Mouse (Mus musculus): ENCODE results near the gene Dennd1a. TPM values are rescaled to one million over a fixed set of nuclear protein-coding genes. Genes with fewer than 3 reads are reported as not detected.

The Dennd1a gene
- total RNA-seq, 1 experiment from 2014 or later: 34.2 TPM

DNA sequence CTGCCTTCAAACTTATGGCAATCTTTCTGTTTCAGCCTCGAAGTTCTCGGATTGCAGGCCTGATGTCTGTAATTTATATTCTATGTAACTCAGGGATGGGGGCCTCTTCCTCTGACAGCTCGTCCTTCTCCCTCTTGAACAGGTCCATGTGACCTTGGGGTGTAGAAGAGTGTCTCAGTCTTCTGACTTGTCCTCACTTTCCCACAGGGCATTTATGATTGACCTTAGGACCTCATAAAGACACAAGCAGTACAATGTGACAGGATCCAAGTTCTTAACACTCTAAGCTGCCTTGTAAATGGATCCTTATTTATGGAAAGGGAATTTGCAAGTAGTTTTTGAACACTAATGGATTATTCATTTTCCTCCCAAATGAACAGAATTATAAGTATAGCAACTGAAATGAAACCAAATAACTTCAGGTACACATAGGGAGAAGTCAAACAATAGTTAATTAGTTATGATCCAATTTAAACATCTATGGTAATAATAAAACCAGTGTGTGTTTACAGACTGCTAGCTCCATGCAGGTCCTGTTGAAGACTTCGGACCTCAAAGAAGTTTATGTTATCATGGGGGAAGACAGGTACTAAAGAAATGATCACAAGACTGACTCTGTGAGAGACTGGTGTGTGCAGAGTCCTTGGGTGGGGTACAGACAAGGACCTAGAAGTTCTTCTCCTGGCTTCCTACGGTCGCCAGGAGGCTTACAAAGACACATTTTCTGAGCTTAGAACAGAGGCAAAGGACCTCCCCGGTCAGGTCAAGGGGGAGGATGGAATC lies 448.8 kb downstream of the Dennd1a start:
- ATAC-seq (replicated peaks; ENCODE audit: low read depth, poor library complexity, severe bottlenecking): no peak

DNA sequence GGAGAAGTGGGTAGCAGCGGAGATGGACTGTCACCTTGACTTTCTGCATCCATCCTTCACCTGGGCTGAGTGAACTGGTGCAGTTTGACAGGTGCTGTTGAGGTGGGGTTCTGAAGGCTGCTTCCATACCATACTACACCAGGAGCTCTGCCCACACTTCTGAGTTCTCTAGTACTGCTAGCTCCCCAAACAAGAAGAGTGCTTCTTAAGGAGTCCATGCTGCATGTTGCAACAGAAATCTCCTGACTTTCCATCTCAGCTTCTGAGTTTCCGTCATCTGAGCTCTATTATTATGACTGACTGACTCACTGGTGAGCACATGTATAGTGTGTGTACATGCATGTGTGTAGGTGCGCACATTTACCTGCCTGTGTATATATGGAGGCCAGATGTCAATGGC lies 449.6 kb downstream of the Dennd1a start:
- ATAC-seq (replicated peaks; ENCODE audit: low read depth, poor library complexity, severe bottlenecking): no peak

DNA sequence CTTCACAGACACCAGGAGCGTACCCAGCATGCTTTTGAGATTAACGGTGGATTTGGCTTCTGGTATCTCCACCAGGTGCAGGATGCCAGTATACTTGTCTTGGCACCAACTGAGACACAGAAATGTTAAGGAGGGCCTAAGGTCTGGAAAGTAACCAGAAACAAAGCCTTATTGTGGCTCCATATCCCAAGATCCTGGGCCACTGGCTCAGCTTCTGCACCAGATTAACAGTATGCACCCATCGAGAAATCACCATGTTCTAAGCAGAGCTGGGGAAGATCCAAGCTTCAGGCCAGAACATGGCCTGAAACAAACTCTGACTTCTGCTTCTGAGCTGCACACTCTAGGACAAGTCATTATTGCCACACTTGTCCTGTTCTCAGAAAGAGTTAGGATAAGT lies 450.3 kb downstream of the Dennd1a start:
- ATAC-seq (replicated peaks; ENCODE audit: low read depth, poor library complexity, severe bottlenecking): no peak

DNA sequence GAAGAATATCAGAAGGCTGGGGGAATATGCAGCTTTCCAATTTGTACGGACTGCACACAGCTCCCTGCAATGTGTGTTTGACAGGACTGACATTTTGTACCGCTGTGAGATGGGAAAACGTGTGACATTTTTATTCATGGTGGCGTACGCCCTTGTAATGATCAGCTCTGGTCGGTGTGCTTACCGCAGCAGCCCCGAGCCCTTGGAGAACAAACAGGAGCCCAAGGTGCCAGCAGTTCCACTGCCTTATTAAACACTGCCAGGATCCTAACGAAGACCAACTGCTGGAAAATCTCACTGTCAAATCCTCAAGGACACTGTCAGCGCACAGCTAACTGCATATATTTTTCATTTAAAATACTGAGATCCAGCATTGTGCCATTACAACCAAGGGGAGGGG lies 454.9 kb downstream of the Dennd1a start:
- no peak for ATAC-seq (replicated peaks; ENCODE audit: low read depth, poor library complexity, severe bottlenecking)

DNA sequence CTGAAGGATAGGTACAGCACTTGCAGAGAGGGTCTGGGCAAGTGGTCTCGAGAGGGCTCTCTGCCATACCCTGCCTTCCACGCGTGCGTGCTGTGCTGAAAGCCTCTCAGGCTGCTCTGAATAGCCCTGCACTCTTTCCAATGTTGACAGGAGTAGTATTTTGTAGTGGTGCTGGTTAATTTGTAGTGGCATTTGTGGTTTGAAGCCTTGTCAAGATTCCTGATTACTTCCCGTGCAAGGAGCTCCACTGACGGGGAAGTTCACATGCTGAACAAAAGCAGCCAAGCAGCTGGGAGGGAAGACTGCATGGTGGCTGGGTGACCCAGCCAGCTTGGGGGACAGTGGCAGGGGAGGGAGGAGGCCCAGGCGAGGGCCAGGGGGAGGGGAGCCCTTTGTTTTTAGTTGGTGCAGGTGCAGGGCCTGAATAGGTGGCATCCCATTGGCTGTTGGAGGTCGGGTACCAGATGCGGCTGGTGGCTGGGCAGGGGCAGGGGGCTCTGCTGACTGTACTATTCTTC lies 457.4 kb downstream of the Dennd1a start:
- no peak for ATAC-seq (replicated peaks; ENCODE audit: low read depth, poor library complexity, severe bottlenecking)

DNA sequence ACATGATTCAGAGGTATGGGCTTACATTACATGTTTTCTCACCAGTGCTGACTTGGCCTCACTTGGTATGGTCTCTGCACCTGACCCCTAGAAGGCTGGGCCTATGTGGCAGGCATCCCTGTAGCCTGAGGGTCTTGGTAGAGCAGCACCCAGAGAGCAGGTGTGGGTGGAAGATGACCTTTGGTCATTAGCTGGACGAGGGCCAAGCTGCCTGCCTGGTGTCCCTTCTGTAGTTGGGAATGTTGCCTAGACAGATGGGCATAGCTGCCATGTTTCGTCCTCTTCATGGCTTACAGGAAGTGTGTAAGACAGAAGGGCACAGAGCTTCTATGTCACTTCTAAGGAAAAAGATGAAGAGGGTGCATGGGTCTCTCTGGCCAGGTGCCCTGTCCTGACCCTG lies 463.4 kb downstream of the Dennd1a start:
- no peak for ATAC-seq (replicated peaks; ENCODE audit: low read depth, poor library complexity, severe bottlenecking)

DNA sequence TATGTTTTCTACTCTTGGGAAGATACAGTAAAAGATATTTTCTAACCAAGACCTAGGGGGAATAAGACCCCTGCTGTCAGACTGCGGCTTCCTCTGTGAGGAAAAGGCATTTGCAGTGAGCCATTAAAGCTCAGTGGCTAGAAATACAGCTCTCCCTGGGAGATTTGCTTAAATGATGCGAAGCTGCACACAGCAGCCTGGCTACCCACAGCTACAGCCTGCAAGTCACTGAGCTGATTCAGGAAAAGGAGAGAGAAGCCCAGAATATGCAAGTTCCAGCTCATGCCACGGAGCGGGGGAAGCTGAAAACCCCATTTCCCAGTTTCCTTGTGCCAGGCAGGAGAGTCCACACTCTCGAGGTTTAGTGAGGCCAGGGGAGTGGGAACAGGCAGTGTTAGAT lies 465.1 kb downstream of the Dennd1a start:
- ATAC-seq (replicated peaks; ENCODE audit: low read depth, poor library complexity, severe bottlenecking): no peak

DNA sequence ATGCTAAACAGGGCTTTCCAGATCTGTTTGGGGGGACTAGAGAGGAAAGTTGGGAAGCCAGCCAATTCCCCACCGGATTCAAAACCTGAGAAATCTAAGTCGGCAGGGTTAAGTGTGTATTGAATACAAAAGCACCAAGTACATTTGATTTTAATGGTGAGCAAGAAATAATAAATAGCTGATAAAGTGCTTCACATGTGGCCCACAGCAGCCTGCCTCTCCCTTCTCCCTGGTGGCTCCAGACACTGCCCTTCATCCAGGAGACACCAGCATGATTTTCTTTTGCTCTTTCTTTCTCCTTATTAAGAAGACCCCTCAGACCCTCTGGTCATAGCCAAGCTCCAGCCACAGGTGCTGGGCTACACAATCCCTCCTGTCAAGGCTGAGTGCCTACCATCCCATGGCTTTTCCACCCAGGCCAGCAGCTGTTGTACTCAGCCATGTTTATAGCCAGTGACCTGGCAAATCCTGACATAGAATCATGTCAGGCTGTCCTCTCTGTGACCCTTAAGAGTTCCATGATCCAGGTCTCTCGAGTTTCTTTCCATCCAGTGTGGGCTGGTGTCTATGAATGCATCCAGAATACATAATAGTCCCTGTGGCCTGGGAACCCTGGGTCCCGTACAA lies 467.6 kb downstream of the Dennd1a start:
- no peak for ATAC-seq (replicated peaks; ENCODE audit: low read depth, poor library complexity, severe bottlenecking)

DNA sequence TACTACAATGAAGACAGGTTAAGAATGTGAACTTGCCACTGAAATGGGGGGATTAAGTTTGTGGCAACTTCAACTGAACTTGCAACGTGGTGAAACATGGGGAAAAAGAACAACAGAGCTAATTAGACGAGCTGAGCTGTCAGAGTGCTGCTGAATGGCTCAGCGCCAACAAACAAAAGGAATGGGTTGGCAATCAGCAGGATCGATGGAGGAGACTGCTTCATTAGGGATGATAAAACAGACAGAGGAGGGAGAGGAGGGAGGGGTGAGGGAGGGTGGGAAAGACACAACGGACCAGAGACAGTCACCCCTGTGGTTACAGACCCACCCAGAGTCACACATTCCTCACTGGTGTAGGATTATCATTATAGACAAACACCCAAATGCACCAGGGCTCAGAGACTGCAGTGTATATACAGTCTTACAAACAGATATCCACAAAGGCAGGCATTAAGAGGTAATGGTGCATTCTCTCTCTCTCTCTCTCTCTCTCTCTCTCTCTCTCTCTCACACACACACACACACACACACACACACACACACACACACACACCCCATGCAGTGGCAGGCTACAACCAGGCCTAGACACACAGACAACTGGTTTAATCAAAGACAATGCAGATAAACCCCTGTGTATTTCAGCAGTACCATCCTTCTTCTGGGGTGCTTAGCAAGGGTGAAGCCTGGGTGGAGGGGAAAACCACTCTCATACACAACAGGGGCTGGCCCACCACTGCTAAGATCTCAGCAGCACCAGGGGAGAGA lies 468.2 kb downstream of the Dennd1a start:
- no peak for ATAC-seq (replicated peaks; ENCODE audit: low read depth, poor library complexity, severe bottlenecking)

DNA sequence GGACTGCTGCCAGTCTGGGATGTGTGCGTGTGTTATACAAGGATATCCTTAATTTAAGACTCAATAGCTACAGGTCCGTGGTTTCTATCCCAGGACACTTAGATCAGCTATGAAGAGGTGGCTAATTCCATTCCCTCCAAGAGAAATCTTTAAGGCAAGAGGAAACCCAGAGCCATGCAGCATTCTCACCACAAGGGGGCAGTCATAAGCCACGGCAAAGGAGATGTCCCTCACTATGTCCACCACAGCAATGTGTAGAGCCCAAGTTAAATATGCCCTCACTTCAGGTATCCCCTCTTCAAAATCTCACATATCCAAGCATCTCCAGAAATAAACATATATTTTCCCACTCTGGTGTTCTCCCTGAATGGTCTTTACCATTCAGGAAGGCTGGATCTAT lies 471.5 kb downstream of the Dennd1a start:
- peak; percentile 91 for ATAC-seq (replicated peaks; ENCODE audit: low read depth, poor library complexity, severe bottlenecking)

DNA sequence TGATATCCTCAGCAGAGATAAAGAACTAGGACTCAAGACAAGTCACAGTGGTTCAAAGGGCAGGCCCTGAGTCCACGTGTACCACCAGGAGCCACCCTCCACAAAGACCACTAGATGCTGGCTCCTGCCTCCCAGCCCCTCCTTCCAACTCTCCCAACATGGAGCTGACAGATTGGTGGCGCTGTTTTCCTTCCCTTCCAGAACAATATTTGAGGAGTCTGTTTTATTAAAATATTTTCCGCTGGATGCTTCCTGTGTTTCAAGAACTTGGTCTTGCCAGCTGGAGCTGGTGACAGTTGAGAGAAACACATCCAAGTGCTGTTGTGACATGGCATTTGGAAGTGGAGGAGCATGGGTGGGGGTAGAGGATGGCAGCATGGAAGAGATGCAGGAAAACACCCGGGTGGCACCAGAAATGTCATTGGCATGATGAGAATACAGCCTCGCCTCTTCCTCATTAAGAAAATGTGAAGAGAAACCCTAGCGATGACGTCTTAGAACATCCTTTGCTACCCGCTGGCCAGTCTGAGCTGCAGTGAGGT lies 472.3 kb downstream of the Dennd1a start:
- ATAC-seq (replicated peaks; ENCODE audit: low read depth, poor library complexity, severe bottlenecking): no peak

DNA sequence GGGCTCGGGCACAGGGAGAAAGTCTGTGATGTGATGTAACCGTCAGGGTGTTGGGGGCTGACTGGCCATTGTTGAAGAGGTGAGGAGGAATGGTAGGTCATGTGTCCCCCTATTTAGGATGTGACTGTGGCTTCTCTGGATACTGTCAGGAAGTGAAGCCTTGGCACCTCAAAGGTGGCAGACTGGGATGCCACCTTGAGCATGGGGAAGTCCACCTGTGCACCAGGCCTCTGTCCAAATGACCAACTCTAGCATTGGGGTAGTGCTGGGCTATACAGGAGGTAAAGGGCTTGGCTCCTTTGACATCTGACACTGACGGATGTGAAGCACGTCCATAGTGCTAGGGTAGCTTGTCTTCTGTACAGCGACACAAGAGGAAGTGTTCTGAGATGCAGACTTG lies 474.8 kb downstream of the Dennd1a start:
- no peak for ATAC-seq (replicated peaks; ENCODE audit: low read depth, poor library complexity, severe bottlenecking)

DNA sequence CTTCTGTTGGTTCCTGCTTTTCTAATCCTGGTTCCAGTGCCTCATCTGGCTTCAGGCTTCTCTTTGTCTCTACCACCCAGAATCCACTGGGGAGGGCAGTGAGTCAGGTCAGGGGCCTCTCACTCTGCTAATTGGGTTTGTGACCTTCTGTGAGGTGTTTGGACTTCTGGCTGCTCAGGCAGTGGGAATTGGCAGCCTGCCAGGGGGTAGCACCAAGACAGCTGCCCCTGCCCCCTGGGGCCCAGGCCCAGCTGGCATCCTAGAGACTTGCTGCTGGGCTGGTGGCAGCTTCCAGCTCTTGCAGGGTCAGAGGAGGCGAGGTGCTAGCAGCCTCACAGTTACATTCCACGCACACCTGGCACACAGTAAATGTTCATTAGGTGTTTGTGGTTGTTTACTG lies 475.5 kb downstream of the Dennd1a start:
- no peak for ATAC-seq (replicated peaks; ENCODE audit: low read depth, poor library complexity, severe bottlenecking)

DNA sequence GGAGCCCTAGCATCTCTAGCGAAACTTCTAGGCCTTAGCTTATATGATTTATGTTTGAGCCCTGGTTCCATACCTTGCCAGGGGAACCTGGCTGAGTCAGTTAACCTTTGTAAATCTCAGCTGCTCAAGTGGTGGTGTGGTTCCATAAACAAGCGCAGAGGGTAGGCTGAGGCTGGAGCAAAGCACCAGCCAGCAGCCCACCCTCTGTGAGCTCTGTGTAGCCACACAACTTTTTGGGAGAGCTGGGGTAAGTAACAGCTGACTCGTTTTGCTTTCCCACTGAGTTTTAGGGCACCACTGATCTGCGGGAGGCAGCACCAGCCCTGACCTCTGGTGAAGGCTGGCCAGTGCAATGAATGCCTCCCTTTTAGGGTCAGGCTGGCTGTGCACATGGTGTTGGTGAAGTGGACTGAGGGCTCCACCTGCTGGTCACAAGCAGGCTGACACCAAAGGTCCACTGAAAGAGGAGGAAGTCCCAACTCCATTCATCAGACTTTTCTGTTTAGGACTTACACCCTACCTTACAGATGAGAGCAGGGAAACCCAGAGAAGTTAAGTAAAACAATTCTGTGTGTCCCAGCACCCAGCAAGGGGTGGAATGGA lies 484.5 kb downstream of the Dennd1a start:
- ATAC-seq (replicated peaks; ENCODE audit: low read depth, poor library complexity, severe bottlenecking): peak; percentile 96

DNA sequence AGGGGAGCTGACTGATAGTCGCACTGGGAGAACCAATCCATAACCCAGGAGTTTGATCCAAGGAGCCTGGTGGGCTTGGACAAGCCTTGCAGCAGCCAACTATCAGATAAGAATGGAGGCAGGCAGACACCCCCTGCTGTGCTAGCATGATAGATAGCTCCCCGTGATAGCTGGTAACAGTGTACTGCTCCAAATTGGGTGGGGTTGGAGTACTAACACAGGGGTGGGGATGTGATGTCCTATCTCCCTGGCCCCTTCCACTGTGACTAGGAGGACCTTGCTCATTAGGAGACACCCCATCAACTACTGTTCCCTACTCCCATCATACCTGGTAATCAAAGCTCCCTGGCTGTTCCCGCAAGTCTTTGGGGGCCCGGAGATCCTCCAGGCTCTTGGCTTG lies 485.5 kb downstream of the Dennd1a start:
- no peak for ATAC-seq (replicated peaks; ENCODE audit: low read depth, poor library complexity, severe bottlenecking)

DNA sequence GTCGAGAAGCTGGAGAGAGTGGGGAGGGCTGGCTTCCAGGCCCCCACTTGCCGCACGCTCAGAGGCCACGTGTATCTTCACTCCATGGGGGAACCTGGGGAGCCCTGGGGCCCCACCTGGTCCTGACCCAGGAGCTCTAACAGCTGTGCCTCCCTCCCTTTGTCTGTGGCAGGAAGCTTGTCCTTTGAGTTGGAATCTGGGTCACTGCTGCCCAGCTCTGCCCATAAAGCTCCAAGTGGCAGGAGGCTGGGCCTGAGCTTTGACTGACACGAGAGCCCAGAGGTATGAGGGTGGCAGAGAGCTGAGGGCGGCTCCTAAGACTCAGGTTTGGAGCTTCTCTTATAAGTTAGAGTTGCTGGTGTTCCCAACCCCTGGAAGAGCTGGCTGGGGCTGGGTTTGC lies 488.1 kb downstream of the Dennd1a start:
- no peak for ATAC-seq (replicated peaks; ENCODE audit: low read depth, poor library complexity, severe bottlenecking)

DNA sequence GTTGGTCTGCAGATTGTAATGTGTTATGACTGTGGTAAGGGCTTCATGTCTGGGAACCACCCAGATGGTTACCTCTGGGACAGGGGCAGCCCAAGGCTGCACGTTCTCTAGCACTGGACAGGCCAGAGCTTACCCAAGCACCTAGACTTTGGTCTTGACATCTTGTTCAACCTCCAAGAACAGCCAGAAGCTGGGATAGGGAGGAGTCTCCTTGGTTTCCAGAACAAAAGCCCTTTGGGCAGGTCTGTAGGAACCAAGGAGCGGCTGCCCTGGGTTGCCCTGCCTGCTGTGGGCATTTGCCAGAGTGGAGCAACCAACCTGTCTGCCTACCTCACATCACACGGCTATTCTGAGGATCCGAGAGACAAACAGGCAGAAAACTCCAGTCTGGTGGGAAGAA lies 490.1 kb downstream of the Dennd1a start:
- no peak for ATAC-seq (replicated peaks; ENCODE audit: low read depth, poor library complexity, severe bottlenecking)

DNA sequence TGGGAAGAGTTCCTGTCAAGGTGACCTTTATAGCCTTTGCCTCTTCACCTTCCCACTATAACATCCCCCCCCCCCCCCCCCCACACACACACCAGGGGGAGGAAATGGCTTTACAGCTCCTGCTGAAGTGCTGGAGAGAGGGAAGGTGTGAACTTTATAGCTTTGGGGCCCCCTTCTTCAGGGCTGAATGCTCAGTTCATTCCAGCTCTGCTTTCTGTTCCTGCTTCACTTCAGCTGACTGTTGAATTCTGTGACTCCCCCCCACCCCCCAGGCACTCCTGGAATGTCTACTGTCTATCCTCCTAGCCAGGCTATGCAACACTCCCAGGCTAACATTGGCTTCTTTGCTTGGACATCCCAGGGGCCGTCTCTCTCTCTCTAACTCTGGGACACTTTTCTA lies 491.2 kb downstream of the Dennd1a start:
- ATAC-seq (replicated peaks; ENCODE audit: low read depth, poor library complexity, severe bottlenecking): no peak

DNA sequence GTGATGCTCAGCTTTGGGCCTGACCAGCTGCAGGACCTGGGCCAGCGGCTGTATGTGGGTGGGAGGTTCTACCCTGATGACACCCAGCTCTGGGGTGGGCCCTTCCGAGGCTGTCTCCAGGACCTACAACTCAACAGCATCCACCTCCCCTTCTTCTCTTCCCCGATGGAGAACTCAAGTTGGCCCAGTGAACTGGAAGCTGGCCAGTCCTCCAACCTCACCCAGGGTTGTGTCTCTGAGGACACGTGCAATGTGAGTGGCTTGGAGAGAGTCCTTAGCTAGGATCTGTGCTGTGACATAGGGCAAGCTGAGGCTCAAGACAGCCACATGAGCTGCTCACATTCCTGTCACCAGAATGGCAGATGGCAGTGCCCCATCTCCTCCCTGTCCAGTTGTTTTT lies 495.9 kb downstream of the Dennd1a start:
- ATAC-seq (replicated peaks; ENCODE audit: low read depth, poor library complexity, severe bottlenecking): no peak

DNA sequence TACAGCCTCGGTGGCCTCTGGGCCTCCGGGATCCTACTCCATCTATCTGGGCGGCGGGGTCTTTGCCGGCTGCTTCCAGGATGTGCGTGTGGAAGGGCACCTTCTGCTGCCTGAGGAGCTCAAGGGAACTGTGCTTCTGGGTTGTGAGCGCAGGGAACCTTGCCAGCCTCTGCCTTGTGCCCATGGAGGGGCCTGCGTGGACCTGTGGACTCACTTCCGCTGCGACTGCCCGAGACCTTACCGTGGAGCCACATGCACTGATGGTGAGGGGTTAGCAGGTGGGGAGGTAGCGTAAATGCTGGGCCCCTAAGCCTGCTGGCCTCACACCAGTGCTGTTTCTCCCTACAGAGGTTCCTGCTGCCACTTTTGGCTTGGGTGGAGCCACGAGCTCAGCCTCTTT lies 496.5 kb downstream of the Dennd1a start:
- no peak for ATAC-seq (replicated peaks; ENCODE audit: low read depth, poor library complexity, severe bottlenecking)
